Mouse (Mus musculus) hindbrain, embryonic 11.5 days (tissue): Measurements from ENCODE around the gene Vmn1r232. TPM values are rescaled to one million over a fixed set of nuclear protein-coding genes. Genes with fewer than 3 reads are reported as not detected.

Experiments
- ATAC-seq: fragments of 200-750 bp; cut with Nextera tagmentation; 2 replicates; pipeline ENCODE4 v1.8.0; 2017; ENCODE audit warnings: mild to moderate bottlenecking, moderate TSS enrichment, moderate library complexity; ENCODE audit not compliant: low FRiP score
- DNase-seq: peaks from one replicate; pipeline ENCODE4 v3.0.0-alpha.2; 2015; ENCODE audit warnings: low spot score
- H3K27ac ChIP-seq: fragments of 300-500 bp; sonication (generic); 2 replicates; pipeline ENCODE4 v1.5.1; 2014; ENCODE audit warnings: mild to moderate bottlenecking, low read depth, low read length
- H3K27me3 ChIP-seq: fragments of 300-500 bp; sonication (generic); 2 replicates; pipeline ENCODE4 v1.6.1; 2014; ENCODE audit warnings: mild to moderate bottlenecking, low read length, moderate library complexity, mixed read lengths; ENCODE audit not compliant: control insufficient read depth, insufficient read depth
- H3K36me3 ChIP-seq: fragments of 300-500 bp; sonication (generic); 2 replicates; pipeline ENCODE4 v1.6.1; 2014; ENCODE audit warnings: mild to moderate bottlenecking, low read length, moderate library complexity, mixed read lengths; ENCODE audit not compliant: control insufficient read depth, insufficient read depth
- H3K4me1 ChIP-seq: fragments of 300-500 bp; sonication (generic); replicated peaks from 2 replicates; pipeline ENCODE4 v1.6.1; 2014; ENCODE audit warnings: low read length, mixed read lengths; ENCODE audit not compliant: control insufficient read depth, insufficient read depth
- H3K4me2 ChIP-seq: fragments of 300-500 bp; sonication (generic); replicated peaks from 2 replicates; pipeline ENCODE4 v1.6.1; 2014; ENCODE audit warnings: mild to moderate bottlenecking, low read depth, low read length
- H3K4me3 ChIP-seq: fragments of 300-500 bp; sonication (generic); 2 replicates; pipeline ENCODE4 v1.5.1; 2014; ENCODE audit warnings: low read depth, low read length
- H3K9ac ChIP-seq: fragments of 300-500 bp; sonication (generic); 2 replicates; pipeline ENCODE4 v1.6.1; 2014; ENCODE audit warnings: low read depth, low read length
- H3K9me3 ChIP-seq: fragments of 300-500 bp; sonication (generic); 2 replicates; pipeline ENCODE4 v1.6.1; 2016; ENCODE audit warnings: low read length; ENCODE audit not compliant: control insufficient read depth
- WGBS: fragments of 180-500 bp; shearing (Covaris S2); extraction: QIAGEN DNeasy Blood & Tissue Kit; methylation state at CpG from one replicate; pipeline ENCODE4 v1.1.7; 2014; 5-methylcytosine and 5-hydroxymethylcytosine counted together
- polyA plus RNA-seq: library from polyadenylated mRNA; unstranded; fragments of >200 nt; fragmentation: Nextera tagmentation; extraction: Ambion mirVana; gene quantifications from 2 replicates; pipeline ENCODE4 v1.2.1, GENCODE M21; 2014

The Vmn1r232 gene
- polyA plus RNA-seq, 1 experiment from 2014 or later = not detected

- H3K4me3 ChIP-seq = no peak within 1 kb of the TSS
- ATAC-seq = no peak
- no peak within 1 kb of the TSS for H3K27ac ChIP-seq
- no peaks in the 10 kb centered on the region for H3K27me3 ChIP-seq
- H3K9me3 ChIP-seq = no peaks in the 10 kb centered on the region
- DNase-seq = no peak
- WGBS = 62% methylated on average over 2 of the region's 2 CpGs
- H3K4me2 ChIP-seq = no peak within 1 kb of the TSS
- no peak within 1 kb of the TSS for H3K9ac ChIP-seq
- H3K4me1 ChIP-seq = no peaks in the 10 kb centered on the region
- H3K36me3 ChIP-seq = no peaks in the 10 kb centered on the region
Observed at GRCm38 (mm10) chr17:20904991-20905390, 14.5 kb downstream of the Vmn1r232 start, which contains the start of gene Vmn1r231. Vmn1r231 (minus strand) TSS chr17:20905091.

Other genes with a start within 250 kb of the Vmn1r232 start
- gene Vmn1r226, start 236.9 kb downstream of the Vmn1r232 start, polyA plus RNA-seq = not detected in 2 replicates
- not detected in 2 replicates for gene Vmn1r227, start 189.9 kb downstream of the Vmn1r232 start, polyA plus RNA-seq
- gene Vmn1r228, start 133.6 kb downstream of the Vmn1r232 start, polyA plus RNA-seq = not detected in 2 replicates
- gene Vmn1r229, start 108.2 kb downstream of the Vmn1r232 start, polyA plus RNA-seq = not detected in 2 replicates
- gene Vmn1r230, start 79.3 kb downstream of the Vmn1r232 start, polyA plus RNA-seq = not detected in 2 replicates
- not detected in 2 replicates for gene Vmn1r231, start 14.6 kb downstream of the Vmn1r232 start, polyA plus RNA-seq
- 549 and 551 TPM in 2 replicates for gene Ppp2r1a, start 25.6 kb upstream of the Vmn1r232 start, polyA plus RNA-seq
- not detected in 2 replicates for gene Vmn1r233, start 76.8 kb upstream of the Vmn1r232 start, polyA plus RNA-seq
- gene Zfp160, start 89.2 kb upstream of the Vmn1r232 start, polyA plus RNA-seq = 17.6 and 19.1 TPM in 2 replicates